Mouse (Mus musculus): ENCODE data around the gene Pced1b. TPM values are rescaled to one million over a fixed set of nuclear protein-coding genes. Genes with fewer than 3 reads are reported as not detected.

The Pced1b gene
- polyA plus RNA-seq, 1 experiment from 2014 or later = 4.5 TPM

DNA sequence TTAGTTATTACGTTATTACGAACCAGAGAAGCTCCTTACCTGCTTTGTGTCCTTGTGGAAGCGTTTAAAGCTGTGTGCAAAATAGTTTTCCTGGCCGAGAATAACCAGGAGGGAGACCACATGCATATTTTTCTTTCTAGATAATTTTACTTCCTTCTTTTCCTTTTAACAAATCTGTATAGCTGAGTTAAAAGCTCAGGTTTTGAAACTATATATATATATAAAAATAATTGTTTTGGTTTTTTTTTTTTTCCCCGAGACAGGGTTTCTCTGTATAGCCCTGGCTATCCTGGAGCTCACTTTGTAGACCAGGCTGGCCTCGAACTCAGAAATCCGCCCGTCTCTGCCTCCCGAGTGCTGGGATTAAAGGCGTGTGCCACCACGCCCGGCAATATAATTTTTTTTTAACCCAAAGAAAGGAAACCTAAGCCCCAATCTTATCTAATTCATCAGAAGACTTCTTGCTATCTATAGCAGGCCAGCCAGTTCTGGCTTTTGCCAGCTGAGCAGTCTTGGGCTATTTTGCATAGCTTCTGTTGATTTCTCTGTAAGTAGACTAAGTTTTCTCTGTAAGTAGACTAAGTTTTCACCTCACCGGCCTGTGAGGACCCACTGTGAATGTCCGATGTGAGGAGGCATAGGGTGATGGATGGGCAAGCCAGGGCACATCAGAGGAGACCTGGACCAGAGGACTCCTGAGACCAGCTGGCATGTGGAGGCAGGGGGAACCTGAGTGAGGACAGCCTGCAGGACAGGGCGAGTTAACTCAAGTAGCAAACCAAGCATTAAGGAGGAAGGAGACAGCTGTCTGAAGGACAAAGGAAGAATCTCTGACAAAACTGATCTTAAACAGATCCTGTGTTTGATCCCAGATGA lies 128.2 kb downstream of the Pced1b start:
- no peak overlapping the region for H3K27ac ChIP-seq (ENCODE audit: low read depth, low read length)
- no peaks in the 10 kb centered on the region for H3K9me3 ChIP-seq (ENCODE audit: control insufficient read depth, low read length)
- 0 out of 2 replicates have a peak, but pooled peaks cover 2% of the 10 kb centered on the region for H3K27me3 ChIP-seq (replicated peaks; ENCODE audit: control insufficient read depth, insufficient read depth, low read length)
- no peak overlapping the region for H3K9ac ChIP-seq (ENCODE audit: low read depth, low read length)
- no peak overlapping the region for H3K4me3 ChIP-seq (ENCODE audit: low read length)
- H3K36me3 ChIP-seq (ENCODE audit: control insufficient read depth, insufficient read depth, low read length) = no peaks in the 10 kb centered on the region
- H3K4me2 ChIP-seq (ENCODE audit: low read length) = no peak overlapping the region
- 83% methylated on average over 15 of the region's 15 CpGs for WGBS
- no peak for ATAC-seq
- no peaks in the 10 kb centered on the region for H3K4me1 ChIP-seq (ENCODE audit: control insufficient read depth, insufficient read depth, low read depth, low read length)

DNA sequence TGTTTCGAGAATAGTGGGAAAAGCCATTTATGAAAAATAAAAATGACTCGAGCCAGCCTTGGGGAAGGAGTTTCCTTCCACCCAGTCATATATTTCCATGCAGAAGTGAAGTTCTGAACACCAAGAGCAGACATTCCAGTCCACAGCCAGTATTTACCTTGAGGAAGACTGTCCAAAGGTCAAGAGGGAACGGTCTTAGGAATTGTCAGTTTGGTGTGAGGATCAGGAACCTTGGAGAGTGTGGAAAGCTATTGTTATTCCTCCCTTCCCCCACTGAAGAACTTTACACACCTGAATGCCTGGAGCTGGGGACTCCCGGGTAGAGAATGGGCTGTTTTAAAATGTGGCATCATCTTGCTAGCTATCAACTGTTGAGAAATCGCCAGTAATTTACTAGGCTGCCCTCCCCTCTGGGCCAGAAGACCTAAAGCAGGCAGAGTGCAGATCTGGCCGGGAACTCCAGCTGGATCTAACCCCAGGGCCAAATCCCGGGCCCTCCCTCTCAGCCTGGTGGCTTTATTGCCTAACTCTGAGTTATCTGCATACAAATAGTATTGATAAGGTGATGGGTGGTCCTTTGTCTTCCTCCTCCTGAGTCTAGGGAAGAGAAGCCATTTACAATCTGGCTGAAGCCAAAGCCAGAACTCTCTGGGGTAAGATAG lies 129.3 kb downstream of the Pced1b start:
- no peak overlapping the region for H3K4me2 ChIP-seq (ENCODE audit: low read length)
- H3K4me1 ChIP-seq (ENCODE audit: control insufficient read depth, insufficient read depth, low read depth, low read length) = no peaks in the 10 kb centered on the region
- H3K9me3 ChIP-seq (ENCODE audit: control insufficient read depth, low read length) = no peaks in the 10 kb centered on the region
- H3K27ac ChIP-seq (ENCODE audit: low read depth, low read length) = no peak overlapping the region
- no peaks in the 10 kb centered on the region for H3K36me3 ChIP-seq (ENCODE audit: control insufficient read depth, insufficient read depth, low read length)
- ATAC-seq = no peak
- no peak overlapping the region for H3K9ac ChIP-seq (ENCODE audit: low read depth, low read length)
- WGBS = 38% methylated on average over 7 of the region's 7 CpGs
- H3K27me3 ChIP-seq (replicated peaks; ENCODE audit: control insufficient read depth, insufficient read depth, low read length) = 0 out of 2 replicates have a peak, but pooled peaks cover 2% of the 10 kb centered on the region
- H3K4me3 ChIP-seq (ENCODE audit: low read length) = no peak overlapping the region

DNA sequence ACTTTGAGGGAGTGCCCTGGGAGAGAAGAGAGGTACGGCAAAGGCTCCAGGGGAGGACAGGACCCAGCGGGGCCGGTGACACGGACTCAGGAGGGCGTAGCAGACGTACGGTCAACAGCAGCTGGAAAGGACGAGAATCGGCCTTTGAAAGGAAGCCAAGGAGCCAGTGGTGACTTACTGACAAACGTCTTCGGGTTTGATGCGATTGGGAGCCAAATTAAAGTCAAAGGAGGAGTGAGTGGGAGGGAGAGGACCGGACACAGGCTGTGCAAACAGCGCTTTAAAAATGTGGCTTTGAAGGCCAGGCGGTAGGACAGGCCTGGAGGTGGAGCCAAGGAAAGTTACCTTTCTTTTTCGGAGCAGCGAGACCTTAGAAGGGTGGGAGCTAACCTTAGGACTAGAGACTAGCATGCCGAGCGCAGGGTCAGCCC lies 129.9 kb downstream of the Pced1b start:
- WGBS = 22% methylated on average over 19 of the region's 19 CpGs
- no peaks in the 10 kb centered on the region for H3K4me1 ChIP-seq (ENCODE audit: control insufficient read depth, insufficient read depth, low read depth, low read length)
- H3K9me3 ChIP-seq (ENCODE audit: control insufficient read depth, low read length) = no peaks in the 10 kb centered on the region
- H3K4me2 ChIP-seq (ENCODE audit: low read length) = no peak overlapping the region
- 0 out of 2 replicates have a peak, but pooled peaks cover 2% of the 10 kb centered on the region for H3K27me3 ChIP-seq (replicated peaks; ENCODE audit: control insufficient read depth, insufficient read depth, low read length)
- H3K9ac ChIP-seq (ENCODE audit: low read depth, low read length) = no peak overlapping the region
- H3K36me3 ChIP-seq (ENCODE audit: control insufficient read depth, insufficient read depth, low read length) = no peaks in the 10 kb centered on the region
- no peak for ATAC-seq
- no peak overlapping the region for H3K4me3 ChIP-seq (ENCODE audit: low read length)
- H3K27ac ChIP-seq (ENCODE audit: low read depth, low read length) = no peak overlapping the region

DNA sequence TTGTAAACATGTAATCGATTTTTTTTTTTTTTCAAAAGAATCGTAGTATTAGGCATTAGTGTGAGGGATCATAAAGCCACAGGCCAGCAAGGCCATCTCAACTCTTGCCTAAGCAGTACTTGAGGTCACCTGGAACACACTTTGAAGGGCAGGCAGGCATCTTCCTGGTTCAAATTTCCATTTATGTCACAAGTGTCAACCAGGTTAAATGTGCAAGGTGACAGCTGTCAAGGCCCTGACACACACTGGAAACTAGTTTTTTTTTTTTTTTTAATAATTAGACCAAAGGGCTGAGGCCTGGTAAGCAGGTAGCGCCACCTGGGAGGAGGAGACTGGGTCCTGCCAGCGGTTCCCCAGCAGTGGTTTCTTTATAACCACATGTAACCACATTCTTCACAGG lies 131.2 kb downstream of the Pced1b start:
- H3K27ac ChIP-seq (ENCODE audit: low read depth, low read length) = no peak overlapping the region
- no peak overlapping the region for H3K9ac ChIP-seq (ENCODE audit: low read depth, low read length)
- 0 out of 2 replicates have a peak, but pooled peaks cover 2% of the 10 kb centered on the region for H3K27me3 ChIP-seq (replicated peaks; ENCODE audit: control insufficient read depth, insufficient read depth, low read length)
- H3K9me3 ChIP-seq (ENCODE audit: control insufficient read depth, low read length) = no peaks in the 10 kb centered on the region
- no peak overlapping the region for H3K4me3 ChIP-seq (ENCODE audit: low read length)
- ATAC-seq = no peak
- no peaks in the 10 kb centered on the region for H3K36me3 ChIP-seq (ENCODE audit: control insufficient read depth, insufficient read depth, low read length)
- WGBS = 86% methylated on average over 4 of the region's 4 CpGs
- no peak overlapping the region for H3K4me2 ChIP-seq (ENCODE audit: low read length)
- no peaks in the 10 kb centered on the region for H3K4me1 ChIP-seq (ENCODE audit: control insufficient read depth, insufficient read depth, low read depth, low read length)

- ATAC-seq = no peak
- 75% methylated on average over 11 of the region's 12 CpGs for WGBS
- Histone ChIP-seq H3K36me3 (ENCODE audit: control insufficient read depth, insufficient read depth, low read length) (no peaks in the 10 kb centered on the region), H3K27me3 (replicated peaks; ENCODE audit: control insufficient read depth, insufficient read depth, low read length) (0 out of 2 replicates have a peak, but pooled peaks cover 2% of the 10 kb centered on the region), H3K4me1 (ENCODE audit: control insufficient read depth, insufficient read depth, low read depth, low read length) (no peaks in the 10 kb centered on the region), H3K9me3 (ENCODE audit: control insufficient read depth, low read length) (no peaks in the 10 kb centered on the region), H3K27ac (ENCODE audit: low read depth, low read length) (no peak overlapping the region), H3K4me2 (ENCODE audit: low read length) (no peak overlapping the region), H3K4me3 (ENCODE audit: low read length) (no peak overlapping the region), H3K9ac (ENCODE audit: low read depth, low read length) (no peak overlapping the region)
These were observed 132.8 kb downstream of the Pced1b start for GRCm38 (mm10) chr15:97379489-97380304.

DNA sequence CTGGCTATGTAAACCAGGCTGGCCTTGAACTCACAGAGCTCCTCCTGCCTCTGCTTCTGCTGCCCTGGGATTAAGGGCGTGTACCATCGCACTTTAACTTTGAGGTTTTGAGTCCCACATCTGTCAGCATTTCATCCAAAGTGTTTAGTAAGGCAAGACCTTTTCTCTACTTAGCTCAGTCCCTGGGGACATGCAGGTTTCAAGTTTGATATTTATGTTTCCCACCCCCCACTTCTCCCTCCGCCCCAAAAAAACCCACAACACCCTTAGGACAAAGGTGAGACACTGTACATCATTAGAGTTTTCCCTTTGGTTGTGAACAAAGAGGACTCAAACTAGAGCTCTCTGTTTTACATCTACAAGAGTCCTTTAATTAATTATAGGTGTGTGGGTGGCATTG lies 135.7 kb downstream of the Pced1b start:
- H3K27ac ChIP-seq (ENCODE audit: low read depth, low read length) = no peak overlapping the region
- H3K27me3 ChIP-seq (replicated peaks; ENCODE audit: control insufficient read depth, insufficient read depth, low read length) = no peaks in the 10 kb centered on the region
- no peaks in the 10 kb centered on the region for H3K36me3 ChIP-seq (ENCODE audit: control insufficient read depth, insufficient read depth, low read length)
- no peak for ATAC-seq
- H3K4me3 ChIP-seq (ENCODE audit: low read length) = no peak overlapping the region
- no peaks in the 10 kb centered on the region for H3K9me3 ChIP-seq (ENCODE audit: control insufficient read depth, low read length)
- H3K4me1 ChIP-seq (ENCODE audit: control insufficient read depth, insufficient read depth, low read depth, low read length) = no peaks in the 10 kb centered on the region
- no peak overlapping the region for H3K9ac ChIP-seq (ENCODE audit: low read depth, low read length)
- no peak overlapping the region for H3K4me2 ChIP-seq (ENCODE audit: low read length)
- 93% methylated on average over 3 of the region's 3 CpGs for WGBS

GRCm38 (mm10) chr15:97383523-97384141 lies 136.7 kb downstream of the Pced1b start:
- Histone ChIP-seq H3K9ac (ENCODE audit: low read depth, low read length) (no peak overlapping the region), H3K36me3 (ENCODE audit: control insufficient read depth, insufficient read depth, low read length) (no peaks in the 10 kb centered on the region), H3K4me2 (ENCODE audit: low read length) (no peak overlapping the region), H3K27ac (ENCODE audit: low read depth, low read length) (no peak overlapping the region), H3K4me1 (ENCODE audit: control insufficient read depth, insufficient read depth, low read depth, low read length) (no peaks in the 10 kb centered on the region), H3K4me3 (ENCODE audit: low read length) (no peak overlapping the region), H3K27me3 (replicated peaks; ENCODE audit: control insufficient read depth, insufficient read depth, low read length) (no peaks in the 10 kb centered on the region), H3K9me3 (ENCODE audit: control insufficient read depth, low read length) (no peaks in the 10 kb centered on the region)
- WGBS = 85% methylated on average over 14 of the region's 14 CpGs
- no peak for ATAC-seq

DNA sequence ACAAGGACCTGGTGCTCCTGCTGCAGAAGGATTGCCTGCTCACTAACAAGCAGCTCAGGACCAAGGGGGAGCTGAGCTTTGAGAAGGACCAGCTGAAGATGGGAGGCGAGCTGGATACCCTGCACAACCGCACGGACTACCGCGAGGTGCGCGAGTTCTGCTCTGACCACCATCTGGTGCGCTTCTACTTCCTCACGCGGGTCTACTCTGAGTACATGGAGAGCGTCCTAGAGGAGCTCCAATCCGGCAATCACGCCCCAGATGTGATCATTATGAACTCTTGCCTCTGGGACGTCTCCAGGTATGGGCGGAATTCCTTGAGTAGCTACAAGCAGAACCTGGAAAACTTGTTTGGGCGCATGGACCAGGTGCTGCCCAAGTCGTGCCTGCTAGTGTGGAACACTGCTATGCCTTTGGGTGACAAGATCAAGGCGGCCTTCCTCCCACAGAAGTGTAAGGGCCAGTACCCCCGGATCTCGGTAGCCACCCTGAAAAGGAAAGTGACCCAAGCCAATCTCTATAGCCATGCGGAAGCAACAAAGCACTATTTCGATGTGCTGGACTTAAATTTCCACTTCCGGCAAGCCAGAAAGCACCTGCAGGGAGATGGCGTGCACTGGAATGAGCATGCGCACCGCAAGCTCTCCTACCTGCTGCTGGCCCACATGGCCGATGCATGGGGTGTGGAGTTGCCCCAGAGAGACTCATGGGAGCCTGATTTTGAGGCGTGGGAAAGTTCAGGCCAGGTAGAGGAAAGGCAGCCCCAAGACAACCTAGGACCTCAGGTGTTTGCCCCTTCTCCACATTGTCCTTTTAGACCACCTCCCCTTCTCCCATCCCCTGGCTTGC lies 137.5 kb downstream of the Pced1b start:
- Histone ChIP-seq H3K4me1 (ENCODE audit: control insufficient read depth, insufficient read depth, low read depth, low read length) (no peaks in the 10 kb centered on the region), H3K36me3 (ENCODE audit: control insufficient read depth, insufficient read depth, low read length) (no peaks in the 10 kb centered on the region), H3K27me3 (replicated peaks; ENCODE audit: control insufficient read depth, insufficient read depth, low read length) (no peaks in the 10 kb centered on the region), H3K4me3 (ENCODE audit: low read length) (no peak overlapping the region), H3K4me2 (ENCODE audit: low read length) (no peak overlapping the region), H3K9ac (ENCODE audit: low read depth, low read length) (no peak overlapping the region), H3K27ac (ENCODE audit: low read depth, low read length) (no peak overlapping the region), H3K9me3 (ENCODE audit: control insufficient read depth, low read length) (no peaks in the 10 kb centered on the region)
- ATAC-seq = no peak
- 92% methylated on average over 28 of the region's 28 CpGs for WGBS

Measured in hindbrain, embryonic 16.5 days (tissue).